In genomic region chr17:29445072-29445471, GRCm38 (mm10) we compare ENCODE assay signal across 9 mouse cellular contexts. TPM values are rescaled to one million over a fixed set of nuclear protein-coding genes. Genes with fewer than 3 reads are reported as not detected.
DNase-seq lines count a peak whose midpoint lies in the region; ATAC-seq and TF ChIP-seq lines count a peak whose summit lies in the region.
"Had no signal": no experiment of that assay in that cellular context is flagged by ENCODE, and none has a peak within 500 bp of the region (broad histone marks: within the 10 kb centered on the region; RNA-seq: fewer than 3 reads in every experiment).

No protein-coding gene starts in this region.

- no peak overlapping the region for H3K4me2 ChIP-seq in forebrain, embryonic 15.5 days (replicated peaks)
- peak overlapping the region; percentile 23; the same call in 1 of the 2 replicates for H3K4me2 ChIP-seq in lung, embryonic 14.5 days
- no peak overlapping the region for H3K4me2 ChIP-seq in limb, embryonic 12.5 days
- H3K4me2 ChIP-seq in stomach, embryonic 14.5 days (replicated peaks; ENCODE audit: low read depth, low read length) = 0 out of 2 replicates have a peak overlapping the region, but pooled peaks have one; percentile 1

- H3K4me1 ChIP-seq in forebrain, embryonic 10.5 days = peaks cover 70% of the 10 kb centered on the region
- no peaks in the 10 kb centered on the region for H3K4me1 ChIP-seq in forebrain, embryonic 15.5 days
- H3K4me1 ChIP-seq in lung, embryonic 14.5 days (ENCODE audit: insufficient read depth) = peaks cover 9% of the 10 kb centered on the region; the same call in 1 of the 2 replicates
- peaks cover 5% of the 10 kb centered on the region; the same call in 1 of the 2 replicates for H3K4me1 ChIP-seq in limb, embryonic 12.5 days (replicated peaks)
- 0 out of 2 replicates have a peak, but pooled peaks cover 10% of the 10 kb centered on the region for H3K4me1 ChIP-seq in stomach, embryonic 14.5 days (ENCODE audit: control insufficient read depth, insufficient read depth, low read length)

- H3K36me3 ChIP-seq in forebrain, embryonic 10.5 days (replicated peaks) = no peaks in the 10 kb centered on the region
- H3K36me3 ChIP-seq in forebrain, embryonic 15.5 days = no peaks in the 10 kb centered on the region
- no peaks in the 10 kb centered on the region for H3K36me3 ChIP-seq in lung, embryonic 14.5 days (ENCODE audit: insufficient read depth)
- no peaks in the 10 kb centered on the region for H3K36me3 ChIP-seq in limb, embryonic 12.5 days
- H3K36me3 ChIP-seq in stomach, embryonic 14.5 days (ENCODE audit: control insufficient read depth, insufficient read depth, low read length) = no peaks in the 10 kb centered on the region

- TF ChIP-seq CTCF in lung, embryonic 14.5 days (IDR thresholded peaks at IDR 0.05; ENCODE audit: low read depth) = no peak

- ATAC-seq in forebrain, embryonic 15.5 days (replicated peaks) = no peak
- no peak for ATAC-seq in lung, embryonic 14.5 days (ENCODE audit: insufficient read depth)
- no peak for ATAC-seq in limb, embryonic 12.5 days (ENCODE audit: insufficient number of reproducible peaks, insufficient read depth, low FRiP score, low TSS enrichment, low read depth)
- no peak for ATAC-seq in stomach, embryonic 14.5 days (ENCODE audit: insufficient number of reproducible peaks, insufficient read depth, low FRiP score, low read depth)
- no peak for ATAC-seq in CD4-positive, CD25-positive, alpha-beta regulatory T cell, adult 4 months

- peak overlapping the region; percentile 75 for H3K27ac ChIP-seq in forebrain, embryonic 10.5 days
- H3K27ac ChIP-seq in forebrain, embryonic 15.5 days (replicated peaks) = no peak overlapping the region
- H3K27ac ChIP-seq in lung, embryonic 14.5 days (ENCODE audit: low read depth) = peak overlapping the region; percentile 60; the same call in 1 of the 2 replicates
- H3K27ac ChIP-seq in limb, embryonic 12.5 days = peak overlapping the region; percentile 50; the same call in 1 of the 2 replicates
- peak overlapping the region; percentile 62; the same call in 1 of the 2 replicates for H3K27ac ChIP-seq in stomach, embryonic 14.5 days (ENCODE audit: low read length)

- intact Hi-C loops in left cerebral cortex, postnatal 10 days (cut with DNase I) = no loop called here

- H3K27me3 ChIP-seq in forebrain, embryonic 10.5 days (ENCODE audit: poor library complexity, severe bottlenecking) = peaks cover 19% of the 10 kb centered on the region
- H3K27me3 ChIP-seq in forebrain, embryonic 15.5 days = no peaks in the 10 kb centered on the region
- H3K27me3 ChIP-seq in lung, embryonic 14.5 days (ENCODE audit: insufficient read depth, low read length) = no peaks in the 10 kb centered on the region
- H3K27me3 ChIP-seq in limb, embryonic 12.5 days = no peaks in the 10 kb centered on the region
- H3K27me3 ChIP-seq in stomach, embryonic 14.5 days (ENCODE audit: control insufficient read depth, insufficient read depth, low read length) = no peaks in the 10 kb centered on the region

- no peak overlapping the region for H3K9ac ChIP-seq in forebrain, embryonic 15.5 days (replicated peaks)
- H3K9ac ChIP-seq in lung, embryonic 14.5 days = no peak overlapping the region; the same call in 1 of the 2 replicates
- H3K9ac ChIP-seq in limb, embryonic 12.5 days (replicated peaks) = no peak overlapping the region
- H3K9ac ChIP-seq in stomach, embryonic 14.5 days (replicated peaks; ENCODE audit: low read depth, low read length) = no peak overlapping the region

- no peak for DNase-seq in forebrain, embryonic 10.5 days (ENCODE audit: extremely low spot score, low spot score)
- no peak for DNase-seq in lung, embryonic 14.5 days
- no peak for DNase-seq in lung, postnatal 36 days
- no peak for DNase-seq in left cerebral cortex, postnatal 10 days (ENCODE audit: extremely low spot score in 1 of 2, low spot score in 2 of 2)
- DNase-seq: B cell, adult 2 months had no signal

- 46% methylated on average over 8 of the region's 8 CpGs for WGBS in forebrain, embryonic 10.5 days
- 21% methylated on average over 8 of the region's 8 CpGs for WGBS in forebrain, embryonic 15.5 days
- WGBS in lung, embryonic 14.5 days = 15% methylated on average over 8 of the region's 8 CpGs
- WGBS in limb, embryonic 12.5 days = 28% methylated on average over 8 of the region's 8 CpGs
- WGBS in stomach, embryonic 14.5 days = 9% methylated on average over 8 of the region's 8 CpGs

- H3K4me3 ChIP-seq in forebrain, embryonic 10.5 days = no peak overlapping the region
- no peak overlapping the region for H3K4me3 ChIP-seq in forebrain, embryonic 15.5 days
- H3K4me3 ChIP-seq in lung, embryonic 14.5 days (ENCODE audit: low read depth, low read length) = no peak overlapping the region
- no peak overlapping the region for H3K4me3 ChIP-seq in limb, embryonic 12.5 days (replicated peaks)
- no peak overlapping the region for H3K4me3 ChIP-seq in stomach, embryonic 14.5 days (ENCODE audit: low read depth, low read length)

- H3K9me3 ChIP-seq in forebrain, embryonic 10.5 days = no peaks in the 10 kb centered on the region
- H3K9me3 ChIP-seq in forebrain, embryonic 15.5 days = no peaks in the 10 kb centered on the region
- no peaks in the 10 kb centered on the region for H3K9me3 ChIP-seq in lung, embryonic 14.5 days (ENCODE audit: low read depth, low read length)
- H3K9me3 ChIP-seq in limb, embryonic 12.5 days = no peaks in the 10 kb centered on the region
- H3K9me3 ChIP-seq in stomach, embryonic 14.5 days (ENCODE audit: control insufficient read depth, low read depth, low read length) = no peaks in the 10 kb centered on the region

RNA-seq across cellular contexts. Expression of gene Pim1, which starts 45.5 kb away (rescaled TPM):
- polyA plus RNA-seq in forebrain, embryonic 10.5 days (2016; fragmentation: Nextera tagmentation; extraction: Ambion mirVana) = 32.2 and 33.1 TPM in 2 replicates
- polyA plus RNA-seq in forebrain, embryonic 15.5 days (2015; fragmentation: Nextera tagmentation; extraction: Ambion mirVana) = 15.6 and 17.7 TPM in 2 replicates
- polyA plus RNA-seq in lung, embryonic 14.5 days (2014; fragmentation: Nextera tagmentation; extraction: Ambion mirVana) = 14.1 and 16.0 TPM in 2 replicates
- polyA plus RNA-seq in limb, embryonic 12.5 days (2016; fragmentation: Nextera tagmentation; extraction: Ambion mirVana) = 21.4 and 24.2 TPM in 2 replicates
- polyA plus RNA-seq in stomach, embryonic 14.5 days (2014; fragmentation: Nextera tagmentation; extraction: Ambion mirVana) = 10.1 TPM in 2 replicates
- 1 to 10 TPM; 3.7 to 5.2 TPM for total RNA-seq in left cerebral cortex, postnatal 10 days (2021)
- 100 to 1,000 TPM; 484 to 510 TPM for polyA plus RNA-seq in CD4-positive, CD25-positive, alpha-beta regulatory T cell, adult 4 months (2017; shearing (Covaris generic))

Comparison
In these comparisons a context has a peak if more than half of its experiments do, and no peak if none do; other contexts are left out.
1. H3K4me2 ChIP-seq: peak in lung, embryonic 14.5 days (single experiment) and stomach, embryonic 14.5 days (single experiment); none in forebrain, embryonic 15.5 days (single experiment) and limb, embryonic 12.5 days (single experiment).
2. RNA of gene Pim1, which starts 45.5 kb away (polyA plus RNA-seq): 484 to 510 TPM in CD4-positive, CD25-positive, alpha-beta regulatory T cell, adult 4 months; 32.2 to 33.1 TPM in forebrain, embryonic 10.5 days, 21.4 to 24.2 TPM in limb, embryonic 12.5 days, 14.1 to 16.0 TPM in lung, embryonic 14.5 days, 15.6 to 17.7 TPM in forebrain, embryonic 15.5 days and 10.1 TPM in stomach, embryonic 14.5 days; every median in the first group is over 10 times any median in the second.